26 mouse cellular contexts compared by ENCODE assay signal in the genomic region with DNA sequence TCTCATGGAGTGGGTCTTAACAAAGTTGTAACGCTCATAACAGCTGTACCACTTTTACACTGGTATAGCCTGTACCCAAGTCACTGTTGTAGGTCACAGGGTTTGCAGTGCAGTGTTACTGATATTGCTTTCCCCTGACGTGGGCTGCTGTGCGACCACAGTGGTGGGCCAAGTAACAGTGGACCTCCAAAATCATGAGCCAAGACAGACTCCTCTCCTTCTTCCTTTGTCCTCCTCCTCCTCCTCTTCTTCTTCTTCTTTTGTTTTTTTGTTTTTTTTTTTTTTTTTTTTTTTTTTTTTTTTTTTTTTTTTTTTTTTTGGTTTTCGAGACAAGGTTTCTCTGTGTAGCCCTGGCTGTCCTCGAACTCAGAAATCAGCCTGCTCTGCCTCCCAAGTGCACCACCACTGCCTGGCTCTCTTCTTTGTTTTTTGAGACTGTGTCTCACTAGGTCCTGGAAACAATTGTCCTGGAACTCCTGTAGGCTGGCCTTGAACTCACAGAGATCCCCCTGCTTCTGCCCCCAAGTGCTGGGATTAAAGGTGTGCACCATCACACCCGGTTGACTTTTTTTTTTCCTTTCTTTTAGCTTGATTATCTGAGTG. TPM values are rescaled to one million over a fixed set of nuclear protein-coding genes. Genes with fewer than 3 reads are reported as not detected.
"Had no signal": no experiment of that assay in that cellular context is flagged by ENCODE, and none has a peak within 500 bp of the region (broad histone marks: within the 10 kb centered on the region; RNA-seq: fewer than 3 reads in every experiment).

No protein-coding gene starts in this region.

- H3K9me3 ChIP-seq: embryonic facial prominence, embryonic 10.5 days; embryonic facial prominence, embryonic 12.5 days; embryonic facial prominence, embryonic 13.5 days; embryonic facial prominence, embryonic 15.5 days; forebrain, embryonic 10.5 days; forebrain, embryonic 12.5 days; forebrain, embryonic 13.5 days; forebrain, embryonic 15.5 days; heart, embryonic 10.5 days had no signal

- H3K4me1 ChIP-seq: embryonic facial prominence, embryonic 12.5 days; embryonic facial prominence, embryonic 13.5 days; embryonic facial prominence, embryonic 15.5 days; forebrain, embryonic 12.5 days; forebrain, embryonic 13.5 days; forebrain, embryonic 15.5 days had no signal

- H3K36me3 ChIP-seq: embryonic facial prominence, embryonic 10.5 days; embryonic facial prominence, embryonic 12.5 days; embryonic facial prominence, embryonic 13.5 days; embryonic facial prominence, embryonic 15.5 days; forebrain, embryonic 10.5 days; forebrain, embryonic 12.5 days; forebrain, embryonic 15.5 days; heart, embryonic 10.5 days had no signal

- H3K4me2 ChIP-seq: embryonic facial prominence, embryonic 12.5 days; embryonic facial prominence, embryonic 13.5 days; embryonic facial prominence, embryonic 15.5 days; forebrain, embryonic 12.5 days; forebrain, embryonic 13.5 days; forebrain, embryonic 15.5 days had no signal

- ATAC-seq: forebrain, embryonic 13.5 days; forebrain, embryonic 14.5 days; forebrain, embryonic 15.5 days; forebrain, embryonic 16.5 days; forebrain, postnatal 0 days had no signal

- H3K27ac ChIP-seq: embryonic facial prominence, embryonic 10.5 days; embryonic facial prominence, embryonic 12.5 days; embryonic facial prominence, embryonic 13.5 days; embryonic facial prominence, embryonic 15.5 days; forebrain, embryonic 10.5 days; forebrain, embryonic 12.5 days; forebrain, embryonic 13.5 days; forebrain, embryonic 15.5 days; heart, adult 2 months; heart, embryonic 10.5 days had no signal

- H3K4me3 ChIP-seq: embryonic facial prominence, embryonic 10.5 days; embryonic facial prominence, embryonic 12.5 days; embryonic facial prominence, embryonic 13.5 days; embryonic facial prominence, embryonic 15.5 days; erythroblast, embryonic 14.5 days; forebrain, embryonic 10.5 days; forebrain, embryonic 12.5 days; forebrain, embryonic 13.5 days; forebrain, embryonic 15.5 days; heart, adult 2 months; heart, embryonic 10.5 days had no signal

- DNase-seq: cerebellum, adult 9-10 months; cerebellum, adult 9-11 months; cerebellum, postnatal 10 days; cerebellum, postnatal 14 days; cerebellum, postnatal 25 days; cerebellum, postnatal 36 days; embryo, embryonic 11 days; forebrain, postnatal 0 days; gastrocnemius, postnatal 10 days; gastrocnemius, postnatal 25 days; gastrocnemius, postnatal 36 days; heart, adult 11 months; heart, adult 18-20 months; heart, adult 2 months had no signal

- H3K9ac ChIP-seq: embryonic facial prominence, embryonic 12.5 days; embryonic facial prominence, embryonic 13.5 days; embryonic facial prominence, embryonic 15.5 days; forebrain, embryonic 12.5 days; forebrain, embryonic 13.5 days; forebrain, embryonic 15.5 days; forebrain, postnatal 0 days had no signal

- H3K27me3 ChIP-seq: embryonic facial prominence, embryonic 12.5 days; embryonic facial prominence, embryonic 13.5 days; embryonic facial prominence, embryonic 15.5 days; forebrain, embryonic 12.5 days; forebrain, embryonic 13.5 days; forebrain, embryonic 15.5 days had no signal

RNA-seq across cellular contexts. Expression of a gene that starts 58.1 kb away (rescaled TPM):
- polyA plus RNA-seq: erythroblast, embryonic 14.5 days had no signal
